Mouse (Mus musculus) liver, embryonic 16.5 days (tissue): ENCODE results near the gene Zfp804b. TPM values are rescaled to one million over a fixed set of nuclear protein-coding genes. Genes with fewer than 3 reads are reported as not detected.

Experiments used
- ATAC-seq: fragments of 200-750 bp; cut with Nextera tagmentation; 2 replicates; pipeline ENCODE4 v1.8.0; 2017; ENCODE audit warnings: low read depth, mild to moderate bottlenecking, moderate number of reproducible peaks, moderate library complexity
- H3K27ac ChIP-seq: fragments of 300-500 bp; sonication (generic); 2 replicates; pipeline ENCODE4 v1.5.1; 2014; ENCODE audit warnings: mild to moderate bottlenecking, low read length
- H3K27me3 ChIP-seq: fragments of 300-500 bp; sonication (generic); 2 replicates; pipeline ENCODE4 v1.6.1; 2014; ENCODE audit warnings: low read depth, low read length, mixed read lengths; ENCODE audit not compliant: control insufficient read depth, insufficient read depth
- H3K36me3 ChIP-seq: fragments of 300-500 bp; sonication (generic); 2 replicates; pipeline ENCODE4 v1.6.1; 2014; ENCODE audit warnings: mild to moderate bottlenecking; ENCODE audit not compliant: control insufficient read depth, insufficient read depth
- H3K4me1 ChIP-seq: fragments of 300-500 bp; sonication (generic); 2 replicates; pipeline ENCODE4 v1.6.1; 2014; ENCODE audit warnings: low read depth, low read length, mixed read lengths; ENCODE audit not compliant: control insufficient read depth
- H3K4me2 ChIP-seq: fragments of 300-500 bp; sonication (generic); 2 replicates; pipeline ENCODE4 v1.6.1; 2014; ENCODE audit warnings: low read depth, low read length, mixed read lengths
- H3K4me3 ChIP-seq: fragments of 300-500 bp; sonication (generic); 2 replicates; pipeline ENCODE4 v1.5.1; 2014; ENCODE audit warnings: low read depth, mild to moderate bottlenecking, low read length
- H3K9ac ChIP-seq: fragments of 300-500 bp; sonication (generic); 2 replicates; pipeline ENCODE4 v1.6.1; 2014; ENCODE audit warnings: low read depth, low read length
- H3K9me3 ChIP-seq: fragments of 300-500 bp; sonication (generic); replicated peaks from 2 replicates; pipeline ENCODE4 v1.6.1; 2016; ENCODE audit warnings: low read length; ENCODE audit not compliant: control insufficient read depth
- WGBS: fragments of 180-500 bp; shearing (Covaris S2); extraction: QIAGEN DNeasy Blood & Tissue Kit; methylation state at CpG from one replicate; pipeline ENCODE4 v1.1.7; 2014; ENCODE audit not compliant: insufficient replicate concordance; 5-methylcytosine and 5-hydroxymethylcytosine counted together
- polyA plus RNA-seq: library from polyadenylated mRNA; unstranded; fragments of >200 nt; fragmentation: Nextera tagmentation; extraction: Ambion mirVana; gene quantifications from 2 replicates; pipeline ENCODE4 v1.2.1, GENCODE M21; 2015

Zfp804b gene
- polyA plus RNA-seq, 1 experiment from 2014 or later: 0.06 TPM

GRCm38 (mm10) chr5:6870970-6871369, 473.6 kb downstream of the Zfp804b start:
- Histone ChIP-seq H3K4me1 (no peaks in the 10 kb centered on the region), H3K9ac (no peak overlapping the region), H3K36me3 (no peaks in the 10 kb centered on the region), H3K4me2 (no peak overlapping the region), H3K4me3 (no peak overlapping the region), H3K27ac (no peak overlapping the region), H3K27me3 (no peaks in the 10 kb centered on the region), H3K9me3 (no peaks in the 10 kb centered on the region)
- ATAC-seq: no peak

DNA sequence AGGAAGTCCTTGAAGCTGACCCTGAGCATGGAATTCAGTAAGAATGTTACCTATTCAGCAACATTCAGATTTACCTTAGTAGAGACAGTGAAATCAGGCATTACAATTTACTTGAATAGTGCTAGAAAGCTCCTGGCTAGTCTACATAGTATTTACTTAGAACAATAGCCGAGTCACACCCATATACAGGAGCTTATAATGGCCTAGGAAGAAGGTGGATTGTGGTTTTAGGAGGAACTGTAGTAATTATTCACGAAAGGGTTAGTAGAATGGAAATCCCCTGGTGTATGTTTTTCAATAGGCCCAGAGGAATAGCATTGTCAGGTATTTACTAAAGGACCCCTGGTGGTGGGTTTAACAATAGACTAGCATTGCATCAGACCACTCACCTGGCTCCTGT, 549.2 kb downstream of the Zfp804b start:
- no peaks in the 10 kb centered on the region for H3K4me1 ChIP-seq
- no peaks in the 10 kb centered on the region for H3K36me3 ChIP-seq
- WGBS: 30% methylated on average over 2 of the region's 2 CpGs
- no peak for ATAC-seq
- H3K27ac ChIP-seq: no peak overlapping the region
- H3K27me3 ChIP-seq: no peaks in the 10 kb centered on the region
- no peak overlapping the region for H3K9ac ChIP-seq
- no peaks in the 10 kb centered on the region for H3K9me3 ChIP-seq
- no peak overlapping the region for H3K4me2 ChIP-seq
- no peak overlapping the region for H3K4me3 ChIP-seq

- Histone ChIP-seq H3K36me3 (no peaks in the 10 kb centered on the region), H3K9me3 (no peaks in the 10 kb centered on the region), H3K27ac (no peak overlapping the region), H3K27me3 (no peaks in the 10 kb centered on the region), H3K9ac (no peak overlapping the region), H3K4me1 (no peaks in the 10 kb centered on the region), H3K4me3 (no peak overlapping the region), H3K4me2 (no peak overlapping the region)
- ATAC-seq: no peak
- 46% methylated on average over 6 of the region's 6 CpGs for WGBS
These were observed 575.1 kb downstream of the Zfp804b start for GRCm38 (mm10) chr5:6769357-6769892.

Other genes with a start within 250 kb of the Zfp804b start
- 0.08 TPM in 1 of 2 replicates, not detected in the other for gene Tex47, start 40.6 kb downstream of the Zfp804b start, polyA plus RNA-seq